In genomic region chr2:109766772-109767171, GRCm38 (mm10) we compare ENCODE assay signal across 21 mouse cellular contexts.
"Had no signal": no experiment of that assay in that cellular context is flagged by ENCODE, and none has a peak within 500 bp of the region (broad histone marks: within the 10 kb centered on the region; RNA-seq: fewer than 3 reads in every experiment).

No protein-coding gene starts in this region.

- ATAC-seq: liver, embryonic 12.5 days; midbrain, embryonic 15.5 days had no signal

- H3K9me3 ChIP-seq: limb, embryonic 10.5 days; limb, embryonic 13.5 days; liver, embryonic 12.5 days; liver, embryonic 15.5 days; lung, embryonic 15.5 days; midbrain, embryonic 12.5 days; midbrain, embryonic 15.5 days; neural tube, embryonic 12.5 days; neural tube, embryonic 15.5 days; stomach, embryonic 15.5 days had no signal

- H3K4me3 ChIP-seq: limb, embryonic 10.5 days; limb, embryonic 13.5 days; liver, embryonic 12.5 days; liver, embryonic 15.5 days; lung, embryonic 15.5 days; midbrain, embryonic 12.5 days; midbrain, embryonic 15.5 days; neural tube, embryonic 12.5 days; neural tube, embryonic 15.5 days; stomach, embryonic 15.5 days had no signal

- DNase-seq: kidney, adult 9 months; kidney, postnatal 14 days; kidney, postnatal 4 days; layer of hippocampus, adult 9-11 months; liver; lung, adult 18-20 months; lung, postnatal 10 days; right cerebral cortex, postnatal 25 days; spleen, adult 18-20 months; thymus, postnatal 25 days had no signal

- H3K4me1 ChIP-seq: limb, embryonic 10.5 days; limb, embryonic 13.5 days; liver, embryonic 12.5 days; liver, embryonic 15.5 days; lung, embryonic 15.5 days; midbrain, embryonic 12.5 days; midbrain, embryonic 15.5 days; neural tube, embryonic 12.5 days; neural tube, embryonic 15.5 days; stomach, embryonic 15.5 days had no signal

- H3K27ac ChIP-seq: limb, embryonic 10.5 days; limb, embryonic 13.5 days; liver, embryonic 12.5 days; liver, embryonic 15.5 days; lung, embryonic 15.5 days; macrophage; midbrain, embryonic 12.5 days; midbrain, embryonic 15.5 days; neural tube, embryonic 12.5 days; neural tube, embryonic 15.5 days; stomach, embryonic 15.5 days had no signal

- H3K9ac ChIP-seq: limb, embryonic 13.5 days; liver, embryonic 12.5 days; liver, embryonic 15.5 days; lung, embryonic 15.5 days; midbrain, embryonic 12.5 days; midbrain, embryonic 15.5 days; neural tube, embryonic 12.5 days; neural tube, embryonic 15.5 days; stomach, embryonic 15.5 days had no signal

- H3K4me2 ChIP-seq: limb, embryonic 13.5 days; liver, embryonic 12.5 days; liver, embryonic 15.5 days; lung, embryonic 15.5 days; midbrain, embryonic 12.5 days; midbrain, embryonic 15.5 days; neural tube, embryonic 12.5 days; neural tube, embryonic 15.5 days; stomach, embryonic 15.5 days had no signal

- H3K36me3 ChIP-seq: limb, embryonic 10.5 days; limb, embryonic 13.5 days; liver, embryonic 12.5 days; liver, embryonic 15.5 days; lung, embryonic 15.5 days; midbrain, embryonic 12.5 days; midbrain, embryonic 15.5 days; neural tube, embryonic 12.5 days; neural tube, embryonic 15.5 days; stomach, embryonic 15.5 days had no signal

- H3K27me3 ChIP-seq: limb, embryonic 13.5 days; liver, embryonic 12.5 days; liver, embryonic 15.5 days; lung, embryonic 15.5 days; midbrain, embryonic 12.5 days; midbrain, embryonic 15.5 days; neural tube, embryonic 12.5 days; neural tube, embryonic 15.5 days; stomach, embryonic 15.5 days had no signal
